Mouse (Mus musculus) embryonic facial prominence, embryonic 13.5 days (tissue): Measurements from ENCODE around the gene Krt2. TPM values are rescaled to one million over a fixed set of nuclear protein-coding genes. Genes with fewer than 3 reads are reported as not detected.

Source experiments
- ATAC-seq: fragments of 200-750 bp; cut with Nextera tagmentation; 2 replicates; pipeline ENCODE4 v1.8.0; 2017; ENCODE audit warnings: low read depth; ENCODE audit not compliant: insufficient number of reproducible peaks, insufficient read depth, low FRiP score, low TSS enrichment
- H3K27ac ChIP-seq: fragments of 300-500 bp; sonication (generic); 2 replicates; pipeline ENCODE4 v1.5.1; 2015; ENCODE audit warnings: moderate library complexity, mild to moderate bottlenecking, inconsistent platforms
- H3K27me3 ChIP-seq: fragments of 300-500 bp; sonication (generic); 2 replicates; pipeline ENCODE4 v1.6.1; 2015; ENCODE audit warnings: mild to moderate bottlenecking, inconsistent platforms
- H3K36me3 ChIP-seq: fragments of 300-500 bp; sonication (generic); 2 replicates; pipeline ENCODE4 v1.6.1; 2015; ENCODE audit warnings: mild to moderate bottlenecking, inconsistent platforms
- H3K4me1 ChIP-seq: fragments of 300-500 bp; sonication (generic); 2 replicates; pipeline ENCODE4 v1.6.1; 2015; ENCODE audit warnings: inconsistent platforms
- H3K4me2 ChIP-seq: fragments of 300-500 bp; sonication (generic); 2 replicates; pipeline ENCODE4 v1.6.1; 2015; ENCODE audit warnings: moderate library complexity, mild to moderate bottlenecking, inconsistent platforms
- H3K4me3 ChIP-seq: fragments of 300-500 bp; sonication (generic); 2 replicates; pipeline ENCODE4 v1.5.1; 2015; ENCODE audit warnings: mild to moderate bottlenecking, inconsistent platforms
- H3K9ac ChIP-seq: fragments of 300-500 bp; sonication (generic); 2 replicates; pipeline ENCODE4 v1.6.1; 2015; ENCODE audit warnings: mild to moderate bottlenecking, inconsistent platforms
- H3K9me3 ChIP-seq: fragments of 300-500 bp; sonication (generic); 2 replicates; pipeline ENCODE4 v1.6.1; 2016; ENCODE audit warnings: inconsistent platforms
- WGBS: fragments of 180-500 bp; shearing (Covaris S2); methylation state at CpG from one replicate; pipeline ENCODE4 v1.1.7; 2015; ENCODE audit warnings: mixed read lengths; 5-methylcytosine and 5-hydroxymethylcytosine counted together
- polyA plus RNA-seq: library from polyadenylated mRNA; unstranded; fragments of >200 nt; fragmentation: Nextera tagmentation; extraction: Ambion mirVana; gene quantifications from 2 replicates; pipeline ENCODE4 v1.2.1, GENCODE M21; 2015

Gene Krt2
- polyA plus RNA-seq, 1 experiment from 2014 or later: 0.17 TPM

DNA sequence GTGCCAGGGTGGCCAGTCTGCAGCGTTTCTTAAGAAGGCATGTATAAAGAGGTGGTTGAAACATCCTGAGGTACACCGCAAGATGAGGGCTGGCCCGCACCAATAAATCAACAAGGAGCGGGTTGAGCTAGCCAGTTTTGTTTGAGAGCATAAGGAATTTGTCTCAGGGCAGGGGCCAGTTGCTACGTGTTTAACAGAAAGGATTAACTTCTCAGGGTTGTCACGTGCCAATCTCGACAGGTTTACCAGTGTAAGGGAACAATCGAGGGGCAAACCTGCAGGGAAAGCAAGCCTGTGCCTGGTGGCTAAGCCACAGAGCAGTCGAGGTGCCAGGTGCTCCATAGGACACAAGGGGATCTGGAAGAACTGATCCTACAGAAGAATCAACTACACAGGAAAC, 25.2 kb upstream of the Krt2 start:
- Histone ChIP-seq H3K9ac (no peak overlapping the region), H3K4me3 (no peak overlapping the region), H3K4me2 (no peak overlapping the region), H3K27ac (no peak overlapping the region), H3K4me1 (peaks cover 7% of the 10 kb centered on the region; the same call in 1 of the 2 replicates), H3K9me3 (no peaks in the 10 kb centered on the region), H3K36me3 (no peaks in the 10 kb centered on the region), H3K27me3 (peaks cover 37% of the 10 kb centered on the region)
- ATAC-seq: no peak; the same call in 1 of the 2 replicates
- WGBS: 54% methylated on average over 9 of the region's 9 CpGs

- Histone ChIP-seq H3K4me1 (no peaks in the 10 kb centered on the region), H3K4me3 (no peak overlapping the region), H3K27ac (no peak overlapping the region), H3K4me2 (no peak overlapping the region), H3K9ac (no peak overlapping the region), H3K27me3 (no peaks in the 10 kb centered on the region), H3K9me3 (no peaks in the 10 kb centered on the region), H3K36me3 (no peaks in the 10 kb centered on the region)
- 69% methylated on average over 5 of the region's 5 CpGs for WGBS
- no peak for ATAC-seq
These were observed 16.9 kb upstream of the Krt2 start for GRCm38 (mm10) chr15:101834784-101835328.

DNA sequence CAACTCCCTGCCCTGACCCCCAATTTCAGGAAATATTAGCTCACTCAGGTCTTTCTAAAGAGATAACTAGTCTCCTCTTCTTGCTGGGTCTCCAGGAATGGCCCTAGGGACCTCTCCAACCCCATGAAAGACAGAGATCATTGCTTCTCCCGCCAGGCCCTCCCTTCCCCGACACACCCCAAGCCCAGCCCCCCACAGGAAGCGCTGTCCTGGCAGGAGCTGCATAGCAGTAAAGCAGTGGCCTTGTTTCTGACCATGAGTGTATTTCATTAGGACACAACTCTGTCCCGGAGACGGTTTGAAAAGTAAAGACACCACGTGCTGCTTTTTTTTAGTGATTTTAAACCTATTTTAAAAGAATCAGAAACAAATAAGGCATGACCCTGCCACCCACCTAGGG, 15.2 kb upstream of the Krt2 start:
- Histone ChIP-seq H3K9ac (no peak overlapping the region), H3K4me1 (no peaks in the 10 kb centered on the region), H3K36me3 (no peaks in the 10 kb centered on the region), H3K27me3 (no peaks in the 10 kb centered on the region), H3K4me3 (no peak overlapping the region), H3K27ac (no peak overlapping the region), H3K4me2 (no peak overlapping the region), H3K9me3 (no peaks in the 10 kb centered on the region)
- WGBS: 27% methylated on average over 6 of the region's 6 CpGs
- ATAC-seq: no peak

DNA sequence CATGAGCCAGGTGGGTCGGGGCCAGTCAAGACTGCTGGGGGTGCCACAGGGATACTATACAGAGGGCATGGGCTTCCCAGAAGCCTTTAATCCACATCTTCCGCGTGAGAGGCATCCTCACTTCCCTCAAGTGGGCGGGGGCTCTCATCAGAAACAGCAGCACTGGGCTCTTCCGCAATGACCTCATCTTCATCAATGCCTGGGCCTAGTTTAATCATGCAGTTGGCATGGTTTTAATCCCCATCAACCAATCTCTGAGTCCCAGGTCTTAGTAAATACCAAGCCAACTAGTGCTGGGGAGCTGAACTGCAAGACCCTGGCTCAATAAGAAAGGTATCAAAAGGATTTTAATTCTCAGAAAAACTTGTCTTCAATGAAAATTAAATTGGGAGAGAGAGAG, 11.5 kb upstream of the Krt2 start:
- WGBS: 58% methylated on average over 5 of the region's 5 CpGs
- no peak for ATAC-seq
- H3K27ac ChIP-seq: no peak overlapping the region
- no peaks in the 10 kb centered on the region for H3K9me3 ChIP-seq
- H3K4me3 ChIP-seq: no peak overlapping the region
- no peak overlapping the region for H3K4me2 ChIP-seq
- H3K27me3 ChIP-seq: no peaks in the 10 kb centered on the region
- no peaks in the 10 kb centered on the region for H3K4me1 ChIP-seq
- no peak overlapping the region for H3K9ac ChIP-seq
- no peaks in the 10 kb centered on the region for H3K36me3 ChIP-seq

GRCm38 (mm10) chr15:101821786-101822185, 3.8 kb upstream of the Krt2 start:
- Histone ChIP-seq H3K4me2 (no peak overlapping the region), H3K27ac (no peak overlapping the region), H3K9ac (no peak overlapping the region), H3K27me3 (no peaks in the 10 kb centered on the region), H3K4me1 (no peaks in the 10 kb centered on the region), H3K9me3 (no peaks in the 10 kb centered on the region), H3K4me3 (no peak overlapping the region), H3K36me3 (no peaks in the 10 kb centered on the region)
- WGBS: 30% methylated on average over 3 of the region's 3 CpGs
- no peak for ATAC-seq

GRCm38 (mm10) chr15:101803052-101803822, 14.7 kb downstream of the Krt2 start:
- Histone ChIP-seq H3K4me2 (no peak overlapping the region), H3K36me3 (no peaks in the 10 kb centered on the region), H3K9ac (no peak overlapping the region), H3K4me3 (no peak overlapping the region), H3K4me1 (no peaks in the 10 kb centered on the region), H3K27ac (no peak overlapping the region), H3K9me3 (no peaks in the 10 kb centered on the region), H3K27me3 (0 out of 2 replicates have a peak, but pooled peaks cover 3% of the 10 kb centered on the region)
- ATAC-seq: no peak
- WGBS: 83% methylated on average over 11 of the region's 11 CpGs

- no peak for ATAC-seq
- Histone ChIP-seq H3K4me1 (no peaks in the 10 kb centered on the region), H3K4me2 (no peak within 1 kb of the TSS), H3K9me3 (no peaks in the 10 kb centered on the region), H3K27ac (no peak within 1 kb of the TSS), H3K4me3 (no peak within 1 kb of the TSS), H3K36me3 (no peaks in the 10 kb centered on the region), H3K9ac (no peak within 1 kb of the TSS), H3K27me3 (0 out of 2 replicates have a peak, but pooled peaks cover 5% of the 10 kb centered on the region)
- 75% methylated on average over 6 of the region's 6 CpGs for WGBS
These were observed 15.6 kb downstream of the Krt2 start, which contains the start of gene Krt73 for GRCm38 (mm10) chr15:101802296-101802835. Gene Krt73 (minus strand): TSS chr15:101802346.

DNA sequence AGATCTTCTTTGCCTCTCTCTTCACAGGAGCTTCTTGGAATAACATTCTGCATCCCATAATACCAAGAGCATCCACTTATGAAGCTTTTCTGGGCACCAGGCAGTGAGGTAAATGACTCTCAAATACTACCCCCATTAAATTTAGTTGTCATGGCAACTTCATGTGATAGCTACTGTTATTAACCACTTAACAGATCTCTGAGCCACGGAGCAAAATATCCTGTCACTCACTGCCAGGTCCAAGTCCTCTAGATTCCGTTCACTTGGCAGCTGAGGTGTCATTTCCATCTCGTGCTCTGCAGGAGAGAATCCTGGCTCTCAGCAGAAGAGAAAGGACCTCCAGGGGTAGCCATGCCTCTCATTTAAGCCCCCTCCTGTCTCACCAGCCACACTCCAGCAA, 27.1 kb downstream of the Krt2 start:
- no peaks in the 10 kb centered on the region for H3K9me3 ChIP-seq
- no peak overlapping the region for H3K9ac ChIP-seq
- H3K27ac ChIP-seq: no peak overlapping the region
- H3K27me3 ChIP-seq: peaks cover 3% of the 10 kb centered on the region
- H3K36me3 ChIP-seq: no peaks in the 10 kb centered on the region
- no peaks in the 10 kb centered on the region for H3K4me1 ChIP-seq
- H3K4me2 ChIP-seq: no peak overlapping the region
- H3K4me3 ChIP-seq: no peak overlapping the region
- ATAC-seq: no peak
- 34% methylated on average over 3 of the region's 3 CpGs for WGBS

GRCm38 (mm10) chr15:101786360-101786759, 31.6 kb downstream of the Krt2 start, which contains the start of gene Krt72:
Gene Krt72 (minus strand): TSS chr15:101786460.
- H3K9ac ChIP-seq: no peak within 1 kb of the TSS
- H3K9me3 ChIP-seq: no peaks in the 10 kb centered on the region
- no peaks in the 10 kb centered on the region for H3K27me3 ChIP-seq
- no peak within 1 kb of the TSS for H3K4me2 ChIP-seq
- H3K36me3 ChIP-seq: no peaks in the 10 kb centered on the region
- ATAC-seq: no peak
- no peak within 1 kb of the TSS for H3K27ac ChIP-seq
- 90% methylated on average over 18 of the region's 18 CpGs for WGBS
- no peaks in the 10 kb centered on the region for H3K4me1 ChIP-seq
- no peak within 1 kb of the TSS for H3K4me3 ChIP-seq

DNA sequence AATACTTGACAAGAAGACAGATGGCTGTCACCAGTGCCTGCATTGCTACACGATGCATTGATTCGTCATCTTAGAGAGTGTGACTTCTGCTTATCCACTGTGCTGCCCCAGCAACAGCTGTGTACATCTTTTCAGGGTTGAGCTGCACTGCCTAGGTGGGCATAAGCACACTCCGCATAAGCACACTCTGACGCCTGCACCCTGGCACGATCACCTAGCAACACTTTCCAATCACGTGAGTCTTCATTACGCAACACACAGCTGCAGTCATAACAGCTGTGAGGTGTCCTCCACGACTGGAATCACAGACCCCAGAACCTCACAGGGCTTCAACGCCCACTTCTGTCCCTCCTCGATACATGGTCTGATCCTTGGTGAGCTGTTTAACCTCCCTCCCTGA, 44.5 kb downstream of the Krt2 start:
- H3K4me1 ChIP-seq: peaks cover 5% of the 10 kb centered on the region; the same call in 1 of the 2 replicates
- H3K4me3 ChIP-seq: no peak overlapping the region
- no peak overlapping the region for H3K9ac ChIP-seq
- H3K27ac ChIP-seq: no peak overlapping the region
- no peak for ATAC-seq
- no peaks in the 10 kb centered on the region for H3K9me3 ChIP-seq
- no peaks in the 10 kb centered on the region for H3K36me3 ChIP-seq
- H3K27me3 ChIP-seq: no peaks in the 10 kb centered on the region
- no peak overlapping the region for H3K4me2 ChIP-seq
- WGBS: 85% methylated on average over 10 of the region's 10 CpGs

DNA sequence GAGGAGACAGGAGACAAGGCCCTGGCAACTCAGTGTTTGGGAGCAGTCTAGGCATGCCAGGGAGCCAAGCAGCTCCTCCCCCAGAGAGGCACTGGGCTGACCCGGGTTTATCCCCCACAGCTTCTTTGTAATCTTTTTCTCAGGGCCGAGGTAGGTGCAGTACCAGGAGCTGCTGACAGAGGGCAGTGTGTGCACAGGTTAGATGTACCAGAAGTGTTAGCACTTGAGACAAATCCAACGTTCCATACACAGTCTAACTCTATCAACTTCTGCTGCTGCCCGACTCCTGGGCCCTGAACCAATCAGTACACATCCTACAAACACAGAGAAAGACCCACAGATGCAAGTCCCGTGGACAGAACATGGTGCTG, 45.3 kb downstream of the Krt2 start:
- ATAC-seq: peak; percentile 76; the same call in 1 of the 2 replicates
- Histone ChIP-seq H3K9me3 (no peaks in the 10 kb centered on the region), H3K27me3 (no peaks in the 10 kb centered on the region), H3K36me3 (no peaks in the 10 kb centered on the region), H3K4me3 (no peak overlapping the region), H3K27ac (peak overlapping the region; percentile 77; the same call in 1 of the 2 replicates), H3K4me2 (no peak overlapping the region), H3K9ac (peak overlapping the region; percentile 46; the same call in 1 of the 2 replicates), H3K4me1 (peaks cover 5% of the 10 kb centered on the region; the same call in 1 of the 2 replicates)
- WGBS: 5% methylated on average over 5 of the region's 5 CpGs
